Mouse (Mus musculus) liver, embryonic 16.5 days (tissue): ENCODE data around the gene 4930432K21Rik. TPM values are rescaled to one million over a fixed set of nuclear protein-coding genes. Genes with fewer than 3 reads are reported as not detected.

ENCODE experiments used
- ATAC-seq: fragments of 200-750 bp; cut with Nextera tagmentation; 2 replicates; pipeline ENCODE4 v1.8.0; 2017; ENCODE audit warnings: low read depth, mild to moderate bottlenecking, moderate number of reproducible peaks, moderate library complexity
- H3K27ac ChIP-seq: fragments of 300-500 bp; sonication (generic); 2 replicates; pipeline ENCODE4 v1.5.1; 2014; ENCODE audit warnings: mild to moderate bottlenecking, low read length
- H3K27me3 ChIP-seq: fragments of 300-500 bp; sonication (generic); 2 replicates; pipeline ENCODE4 v1.6.1; 2014; ENCODE audit warnings: low read depth, low read length, mixed read lengths; ENCODE audit not compliant: control insufficient read depth, insufficient read depth
- H3K36me3 ChIP-seq: fragments of 300-500 bp; sonication (generic); 2 replicates; pipeline ENCODE4 v1.6.1; 2014; ENCODE audit warnings: mild to moderate bottlenecking; ENCODE audit not compliant: control insufficient read depth, insufficient read depth
- H3K4me1 ChIP-seq: fragments of 300-500 bp; sonication (generic); 2 replicates; pipeline ENCODE4 v1.6.1; 2014; ENCODE audit warnings: low read depth, low read length, mixed read lengths; ENCODE audit not compliant: control insufficient read depth
- H3K4me2 ChIP-seq: fragments of 300-500 bp; sonication (generic); 2 replicates; pipeline ENCODE4 v1.6.1; 2014; ENCODE audit warnings: low read depth, low read length, mixed read lengths
- H3K4me3 ChIP-seq: fragments of 300-500 bp; sonication (generic); 2 replicates; pipeline ENCODE4 v1.5.1; 2014; ENCODE audit warnings: low read depth, mild to moderate bottlenecking, low read length
- H3K9ac ChIP-seq: fragments of 300-500 bp; sonication (generic); 2 replicates; pipeline ENCODE4 v1.6.1; 2014; ENCODE audit warnings: low read depth, low read length
- H3K9me3 ChIP-seq: fragments of 300-500 bp; sonication (generic); replicated peaks from 2 replicates; pipeline ENCODE4 v1.6.1; 2016; ENCODE audit warnings: low read length; ENCODE audit not compliant: control insufficient read depth
- WGBS: fragments of 180-500 bp; shearing (Covaris S2); extraction: QIAGEN DNeasy Blood & Tissue Kit; methylation state at CpG from one replicate; pipeline ENCODE4 v1.1.7; 2014; ENCODE audit not compliant: insufficient replicate concordance; 5-methylcytosine and 5-hydroxymethylcytosine counted together
- microRNA counts: library from miRNA; unstranded; fragments of <30 nt; microRNA quantifications from one replicate; lab custom pipeline; 2016
- microRNA-seq: library from miRNA; unstranded; fragments of <30 nt; microRNA quantifications from one replicate; pipeline ENCODE4, GENCODE M21; 2016
- polyA plus RNA-seq: library from polyadenylated mRNA; unstranded; fragments of >200 nt; fragmentation: Nextera tagmentation; extraction: Ambion mirVana; gene quantifications from 2 replicates; pipeline ENCODE4 v1.2.1, GENCODE M21; 2015

Gene 4930432K21Rik
- polyA plus RNA-seq, 1 experiment from 2014 or later, result 0.26 TPM

DNA sequence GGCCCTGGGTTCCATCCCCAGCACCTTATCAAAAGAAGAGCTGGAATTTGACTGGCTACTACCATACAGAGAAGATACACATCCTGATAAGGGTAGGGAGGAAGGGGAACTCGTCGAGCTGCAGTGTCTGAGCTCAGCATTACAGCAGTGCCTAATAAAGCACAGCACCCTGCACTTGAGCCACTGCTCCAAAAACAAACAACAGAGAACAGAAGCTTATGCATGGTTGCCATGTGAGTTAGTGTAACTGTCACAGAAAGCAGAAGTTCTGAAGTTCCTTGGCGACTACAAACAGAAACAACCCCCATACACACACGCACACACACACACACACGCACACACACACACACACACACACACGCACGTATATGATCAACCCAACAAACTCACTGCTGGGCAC lies 72.3 kb downstream of the 4930432K21Rik start:
- Histone ChIP-seq H3K9ac (no peak overlapping the region), H3K27me3 (no peaks in the 10 kb centered on the region), H3K4me1 (peaks cover 5% of the 10 kb centered on the region), H3K4me3 (no peak overlapping the region), H3K9me3 (no peaks in the 10 kb centered on the region), H3K36me3 (0 out of 2 replicates have a peak, but pooled peaks cover 2% of the 10 kb centered on the region), H3K4me2 (no peak overlapping the region), H3K27ac (no peak overlapping the region)
- ATAC-seq, result 0 out of 2 replicates have a peak, but pooled peaks have one; percentile 22
- 37% methylated on average over 7 of the region's 7 CpGs for WGBS

MicroRNAs encoded within 50 kb of the gene (microRNA counts, 519-probe panel; counts per million panel counts)
- 2,301 counts per million, percentile 48 among the panel's probes with 10 or more counts for microRNA mmu-miR-181c (lab: Ali Mortazavi, UCI)
- 3,185 counts per million, percentile 86 among the panel's probes with 10 or more counts for microRNA mmu-miR-23a (lab: Ali Mortazavi, UCI)
- microRNA mmu-miR-27a (lab: Ali Mortazavi, UCI), result 3,239 counts per million, percentile 87 among the panel's probes with 10 or more counts

Small RNA genes lying within 50 kb of the gene (microRNA-seq; reads per million reads assigned to microRNA genes)
- not detected for gene Gm25110
- 1,305 reads per million, percentile 79 among the genes with 10 or more reads in this experiment for gene Mir181c
- gene Mir181d, result 650 reads per million, percentile 72 among the genes with 10 or more reads in this experiment
- 19,858 reads per million, percentile 96 among the genes with 10 or more reads in this experiment for gene Mir23a
- not detected for gene Mir24-2
- 318 reads per million, percentile 66 among the genes with 10 or more reads in this experiment for gene Mir27a
- not detected for gene Mir3074-2

Other genes starting within 250 kb of the 4930432K21Rik start
- gene Adgrl1, start 247.9 kb upstream of the 4930432K21Rik start, polyA plus RNA-seq, result 0.86 and 1.2 TPM in 2 replicates
- gene Gm10644, start 192.8 kb upstream of the 4930432K21Rik start, polyA plus RNA-seq, result 0.41 and 0.43 TPM in 2 replicates
- gene Asf1b, start 192.5 kb upstream of the 4930432K21Rik start, polyA plus RNA-seq, result 108 and 110 TPM in 2 replicates
- gene Prkaca, start 175.0 kb upstream of the 4930432K21Rik start, polyA plus RNA-seq, result 29.8 and 39.9 TPM in 2 replicates
- gene Samd1, start 150.4 kb upstream of the 4930432K21Rik start, polyA plus RNA-seq, result 3.6 and 3.9 TPM in 2 replicates
- 0.56 and 0.58 TPM in 2 replicates for gene 1700067K01Rik, start 146.5 kb upstream of the 4930432K21Rik start, polyA plus RNA-seq
- gene 2210011C24Rik, start 135.9 kb upstream of the 4930432K21Rik start, polyA plus RNA-seq, result 0.13 TPM in 1 of 2 replicates, not detected in the other
- 0.15 TPM in 1 of 2 replicates, not detected in the other for gene Palm3, start 126.6 kb upstream of the 4930432K21Rik start, polyA plus RNA-seq
- 0.87 and 1.0 TPM in 2 replicates for gene Il27ra, start 105.4 kb upstream of the 4930432K21Rik start, polyA plus RNA-seq
- 0.15 TPM in 1 of 2 replicates, not detected in the other for gene Rln3, start 103.0 kb upstream of the 4930432K21Rik start, polyA plus RNA-seq
- gene Gm10643, start 82.9 kb upstream of the 4930432K21Rik start, polyA plus RNA-seq, result 0.08 and 0.32 TPM in 2 replicates
- 2.0 and 2.7 TPM in 2 replicates for gene Rfx1, start 81.2 kb upstream of the 4930432K21Rik start, polyA plus RNA-seq
- 2.4 and 3.0 TPM in 2 replicates for gene Dcaf15, start 43.3 kb upstream of the 4930432K21Rik start, polyA plus RNA-seq
- gene Podnl1, start 22.0 kb upstream of the 4930432K21Rik start, polyA plus RNA-seq, result 0.04 TPM in 1 of 2 replicates, not detected in the other
- 5.3 and 5.8 TPM in 2 replicates for gene Cc2d1a, start 89 bp upstream of the 4930432K21Rik start, polyA plus RNA-seq
- gene Nanos3, start 37.2 kb downstream of the 4930432K21Rik start, polyA plus RNA-seq, result not detected in 2 replicates
- gene Zswim4, start 89.0 kb downstream of the 4930432K21Rik start, polyA plus RNA-seq, result 2.2 and 2.8 TPM in 2 replicates
- 175 and 185 TPM in 2 replicates for gene D8Ertd738e, start 101.7 kb downstream of the 4930432K21Rik start, polyA plus RNA-seq
- 27.1 and 27.9 TPM in 2 replicates for gene Mri1, start 109.3 kb downstream of the 4930432K21Rik start, polyA plus RNA-seq
- gene Ccdc130, start 122.4 kb downstream of the 4930432K21Rik start, polyA plus RNA-seq, result 5.6 and 6.2 TPM in 2 replicates
- 0.16 and 0.32 TPM in 2 replicates for gene Cacna1a, start 240.4 kb downstream of the 4930432K21Rik start, polyA plus RNA-seq